Mouse (Mus musculus) adipocyte (in vitro differentiated cells): ENCODE data around the gene Sgpp1.
"Not testable (repeated sequence)": the region's sequence is repeated elsewhere in the genome, so short reads cannot be mapped to it uniquely, and the experiment has no call there.

Experiments used
- DNase-seq: peaks from one replicate; pipeline ENCODE4 v3.0.0-alpha.2; 2016; ENCODE audit warnings: low spot score

Gene Sgpp1

DNA sequence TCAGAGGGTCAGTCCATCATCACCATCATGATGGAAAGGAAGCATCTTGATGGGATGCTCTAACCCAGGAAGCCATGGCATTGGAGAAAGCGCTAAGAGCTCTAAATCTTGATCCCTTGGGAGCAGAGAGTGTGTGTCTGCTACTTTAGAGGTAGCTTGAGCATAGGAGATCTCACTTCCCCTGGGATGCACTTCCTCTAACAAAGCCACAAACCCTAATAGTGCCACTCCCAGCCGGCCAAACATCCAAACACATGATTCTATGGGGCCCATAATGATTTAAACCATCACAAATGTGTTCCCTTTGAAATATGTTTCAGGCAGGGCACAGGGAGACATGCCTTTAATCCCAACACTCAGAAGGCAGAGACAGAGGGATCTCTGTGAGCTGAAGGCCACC lies 46.5 kb downstream of the Sgpp1 start:
- DNase-seq: no peak

GRCm38 (mm10) chr12:75687314-75687713 lies 48.2 kb downstream of the Sgpp1 start:
- DNase-seq: no peak

DNA sequence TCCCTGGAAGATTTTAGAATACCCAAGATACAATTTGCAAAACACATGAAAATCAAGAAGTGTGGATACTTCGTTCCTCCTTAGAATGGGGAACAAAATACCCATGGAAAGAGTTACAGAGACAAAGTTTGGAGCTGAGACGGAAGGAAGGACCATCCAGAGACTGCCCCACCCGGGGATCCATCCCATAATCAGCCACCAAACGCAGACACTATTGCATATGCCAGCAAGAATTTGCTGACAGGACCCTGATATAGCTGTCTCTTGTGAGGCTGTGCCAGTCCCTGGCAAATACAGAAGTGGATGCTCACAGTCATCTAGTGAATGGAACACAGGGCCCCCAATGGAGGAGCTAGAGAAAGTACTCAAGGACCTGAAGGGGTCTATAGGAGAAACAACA lies 51.5 kb downstream of the Sgpp1 start:
- DNase-seq: not testable (repeated sequence)

DNA sequence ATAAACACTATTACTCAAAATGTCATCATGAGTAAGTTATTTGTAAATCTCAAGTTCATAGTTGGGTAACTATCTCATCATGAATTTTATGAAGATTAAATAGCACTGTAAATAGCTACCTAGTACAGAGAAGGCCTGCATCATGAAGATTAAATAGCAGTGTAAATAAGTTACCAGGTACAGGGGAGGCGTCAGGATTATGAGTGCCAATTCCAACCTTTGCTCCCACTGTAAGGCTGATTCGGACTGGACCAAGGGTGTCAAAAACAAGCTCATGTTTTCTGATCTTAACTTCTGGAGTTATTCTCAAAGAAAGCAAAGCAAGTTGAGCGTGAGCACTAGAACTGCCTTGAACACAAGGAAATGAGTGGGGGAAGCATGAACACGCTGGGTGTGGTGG lies 51.9 kb downstream of the Sgpp1 start:
- DNase-seq: no peak

DNA sequence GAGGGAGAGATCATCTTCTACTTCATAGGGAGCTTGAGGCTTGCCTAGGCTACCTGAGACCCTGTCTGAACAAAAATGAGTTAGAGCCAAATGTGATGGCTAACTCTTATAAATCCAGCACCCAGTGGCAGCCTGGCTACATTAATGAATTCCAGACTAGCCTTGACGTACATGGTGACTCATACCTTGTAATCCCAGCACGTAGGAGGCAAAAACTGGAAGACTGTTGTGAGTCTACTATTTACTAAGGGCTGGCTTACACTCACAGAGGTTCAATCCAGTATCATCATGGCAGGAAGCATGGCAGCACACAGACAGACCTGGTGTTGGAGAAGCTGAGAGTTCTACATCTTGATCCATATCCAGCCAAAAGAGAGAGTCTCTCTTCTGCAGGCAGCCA lies 52.7 kb downstream of the Sgpp1 start:
- no peak for DNase-seq

GRCm38 (mm10) chr12:75681101-75681500 lies 54.4 kb downstream of the Sgpp1 start:
- DNase-seq: no peak

DNA sequence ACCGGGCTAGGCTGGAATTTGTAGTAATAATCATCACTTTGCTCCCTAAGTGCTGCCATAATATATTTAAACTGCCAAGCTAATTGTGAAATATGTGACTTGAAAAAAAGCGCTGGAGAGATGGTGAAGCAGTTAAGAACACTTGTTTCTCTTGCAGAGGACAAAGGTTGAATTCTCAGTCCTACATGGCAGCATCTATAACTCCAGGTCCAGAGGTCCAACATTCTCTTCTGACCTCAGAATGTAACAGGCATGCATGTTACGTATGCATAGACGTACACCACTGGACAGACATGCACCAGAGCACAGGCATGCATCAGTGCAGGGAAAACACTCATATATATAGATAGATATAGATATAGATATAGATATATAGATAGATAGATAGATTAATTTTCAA lies 57.1 kb downstream of the Sgpp1 start:
- DNase-seq: no peak

DNA sequence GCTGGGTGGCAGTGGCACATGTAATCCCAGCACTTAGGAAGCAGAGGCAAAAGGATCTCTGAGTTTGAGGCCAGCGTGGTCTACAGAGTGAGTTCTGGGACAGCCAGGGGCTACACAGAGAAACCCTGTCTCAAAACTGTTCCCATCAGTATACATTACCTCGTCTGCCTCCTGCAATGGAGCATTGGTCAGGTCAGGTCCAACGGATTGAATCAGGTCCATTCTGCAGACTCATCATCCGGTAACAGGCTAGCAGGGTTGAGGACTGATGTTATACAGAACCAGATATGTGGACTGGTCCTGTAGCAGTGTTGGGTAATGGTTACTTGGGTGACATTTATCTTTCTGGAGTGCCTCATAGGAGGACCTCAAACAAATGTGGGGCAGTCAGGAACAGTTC lies 62.9 kb downstream of the Sgpp1 start:
- DNase-seq: no peak

- no peak for DNase-seq
These were observed 63.7 kb downstream of the Sgpp1 start for GRCm38 (mm10) chr12:75671759-75672315.

GRCm38 (mm10) chr12:75670611-75671010 lies 64.9 kb downstream of the Sgpp1 start:
- no peak for DNase-seq

- DNase-seq: peak; percentile 100
These were observed 66.0 kb downstream of the Sgpp1 start, which contains the start of gene Wdr89 for GRCm38 (mm10) chr12:75669258-75670106. Gene Wdr89 (minus strand): TSS chr12:75669537.

DNA sequence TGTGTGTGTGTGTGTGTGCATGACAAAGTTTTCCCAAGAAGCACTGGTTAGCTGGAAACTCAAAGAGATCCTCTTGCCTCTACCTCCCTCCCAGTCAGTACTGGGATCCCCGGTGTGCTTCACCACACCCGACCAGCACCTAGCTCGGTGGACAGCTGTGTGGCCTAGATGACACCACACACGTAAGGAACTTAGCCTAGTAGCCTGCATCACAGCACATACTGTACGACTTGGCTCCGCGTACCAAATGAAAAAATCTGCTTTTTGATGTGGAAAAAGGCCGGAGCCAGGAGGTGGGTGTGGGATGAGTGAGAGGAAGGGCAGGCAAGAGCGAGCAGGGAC lies 66.6 kb downstream of the Sgpp1 start:
- DNase-seq: peak; percentile 58

DNA sequence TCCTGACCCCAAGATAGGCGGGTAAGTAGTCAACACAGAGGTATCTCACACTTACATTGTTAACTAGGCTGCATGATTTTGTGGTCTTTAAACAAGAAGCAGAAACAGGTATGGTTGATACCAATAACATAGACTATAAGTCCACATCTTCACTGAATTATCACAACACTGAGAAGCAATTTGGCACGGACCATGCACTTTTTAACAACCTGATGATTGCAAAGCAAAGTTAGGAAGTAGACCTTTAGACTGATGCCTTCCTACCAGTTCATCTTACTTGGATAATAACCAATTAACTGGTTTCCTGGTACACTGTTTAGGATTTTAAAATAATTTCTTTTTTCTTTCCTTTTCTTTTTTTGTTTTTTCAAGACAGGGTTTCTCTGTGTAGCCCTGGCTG lies 67.3 kb downstream of the Sgpp1 start:
- DNase-seq: no peak

DNA sequence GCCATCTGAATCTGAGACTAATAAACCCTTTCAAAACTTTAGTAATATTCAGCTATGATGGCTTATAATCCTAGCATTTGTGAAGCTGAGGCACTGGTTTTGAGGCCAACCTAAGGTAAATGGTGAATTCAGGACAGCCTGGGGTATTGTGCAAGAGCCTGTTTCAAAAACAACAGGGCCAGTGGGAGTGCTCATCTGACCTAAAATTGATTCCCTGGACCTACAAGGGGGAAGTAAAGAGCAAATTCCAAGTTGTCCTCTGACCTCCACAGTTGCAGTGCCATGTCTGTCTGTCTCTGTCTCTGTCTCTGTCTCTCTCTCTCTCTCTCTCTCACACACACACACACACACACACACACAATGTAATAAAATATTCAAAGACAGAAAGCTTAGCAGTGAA lies 68.6 kb downstream of the Sgpp1 start:
- DNase-seq: peak; percentile 54

DNA sequence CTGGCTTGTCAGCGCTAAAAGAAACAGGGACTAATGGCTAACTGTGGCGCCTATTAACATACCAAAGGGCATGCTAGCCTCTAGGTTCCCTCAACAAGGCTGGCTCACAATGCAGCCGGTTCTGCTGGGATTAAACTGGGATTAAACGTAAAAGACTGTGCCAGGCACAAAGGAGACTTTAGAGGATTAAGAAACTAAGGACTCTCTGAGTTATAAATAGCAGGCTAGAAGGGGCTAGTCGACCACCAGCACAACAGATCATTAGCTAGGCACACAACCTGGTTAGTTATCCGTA lies 71.1 kb downstream of the Sgpp1 start:
- DNase-seq: no peak
